Mouse (Mus musculus) megakaryocyte, embryonic 14.5 days (primary cell): ENCODE measurements around the gene Pnpo.

Source experiments
- FLI1 ChIP-seq: IDR thresholded peaks from 2 replicates; pipeline ENCODE4 v1.6.1; 2012; ENCODE audit warnings: low read length, inconsistent platforms, mixed read lengths
- GATA1 ChIP-seq: IDR thresholded peaks from 3 replicates; pipeline ENCODE4 v1.6.1; 2012; ENCODE audit warnings: mixed read lengths, low read length, inconsistent platforms, borderline replicate concordance

DNA sequence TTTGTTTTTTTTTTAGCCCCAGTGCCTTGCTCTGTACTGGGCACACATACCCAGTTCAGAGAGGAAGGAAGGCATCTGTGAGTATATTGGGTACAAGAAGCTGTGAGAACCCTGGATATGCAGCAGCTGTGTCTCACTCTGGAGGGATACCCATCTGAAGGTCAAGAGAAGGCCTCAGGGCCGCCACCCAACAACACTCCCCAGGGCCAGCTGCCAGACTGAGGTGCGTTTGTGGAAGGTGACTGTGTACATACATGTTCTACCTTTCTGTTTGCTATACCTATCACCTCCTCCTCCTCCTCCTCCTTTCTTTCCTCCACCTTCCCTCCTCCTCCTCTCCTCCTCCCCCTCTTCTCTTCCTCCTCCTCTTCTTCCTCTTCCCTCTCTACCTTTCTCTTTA is 15.7 kb downstream of the Pnpo start, which contains the start of gene Prr15l:
- TF ChIP-seq FLI1 (no peak), GATA1 (no peak)
